Mouse (Mus musculus): ENCODE measurements at regions not wholly inside any gene's neighbourhood (a gene's known extent, or its start where the extent isn't known, plus 50 kb on each side); places are given as distances from the start of the nearest gene placed in this dataset.

DNA sequence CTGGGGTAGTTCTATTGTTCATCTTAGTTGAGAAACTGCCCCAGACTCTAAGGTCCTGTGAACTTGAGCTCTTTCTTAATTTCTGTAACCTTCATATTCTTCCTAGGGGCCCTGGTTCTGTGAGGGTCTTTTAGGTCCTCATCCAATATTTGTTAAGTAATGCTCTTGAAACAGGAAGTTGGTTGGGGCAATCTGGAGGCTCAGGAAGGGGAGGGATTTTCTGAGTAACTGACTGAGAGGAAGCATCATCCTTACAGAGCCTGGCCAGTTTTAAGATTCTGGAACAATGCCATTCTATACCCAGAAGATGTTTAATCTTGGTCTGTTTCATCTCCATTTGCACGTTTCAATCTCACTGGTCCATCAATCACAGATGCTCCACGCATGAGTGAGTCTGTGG, 435.6 kb upstream of the Gm26657 start:
- WGBS, result 38% methylated on average over 2 of the region's 2 CpGs
- no peaks in the 10 kb centered on the region for H3K4me1 ChIP-seq (ENCODE audit: insufficient read depth, low read length)
- H3K4me2 ChIP-seq (ENCODE audit: low read depth, low read length), result no peak overlapping the region
- no peaks in the 10 kb centered on the region for H3K27me3 ChIP-seq (ENCODE audit: insufficient read depth, low read length)
- no peak for ATAC-seq
- TF ChIP-seq CTCF (IDR thresholded peaks at IDR 0.05; ENCODE audit: low read depth), result no peak
- no peak overlapping the region for H3K27ac ChIP-seq
- no peak for DNase-seq (ENCODE audit: low spot score)
- H3K4me3 ChIP-seq (ENCODE audit: low read length), result no peak overlapping the region
- no peak overlapping the region for H3K9ac ChIP-seq (replicated peaks; ENCODE audit: low read length)
- H3K9me3 ChIP-seq (ENCODE audit: low read length), result no peaks in the 10 kb centered on the region
- H3K36me3 ChIP-seq (ENCODE audit: insufficient read depth, low read length), result no peaks in the 10 kb centered on the region

DNA sequence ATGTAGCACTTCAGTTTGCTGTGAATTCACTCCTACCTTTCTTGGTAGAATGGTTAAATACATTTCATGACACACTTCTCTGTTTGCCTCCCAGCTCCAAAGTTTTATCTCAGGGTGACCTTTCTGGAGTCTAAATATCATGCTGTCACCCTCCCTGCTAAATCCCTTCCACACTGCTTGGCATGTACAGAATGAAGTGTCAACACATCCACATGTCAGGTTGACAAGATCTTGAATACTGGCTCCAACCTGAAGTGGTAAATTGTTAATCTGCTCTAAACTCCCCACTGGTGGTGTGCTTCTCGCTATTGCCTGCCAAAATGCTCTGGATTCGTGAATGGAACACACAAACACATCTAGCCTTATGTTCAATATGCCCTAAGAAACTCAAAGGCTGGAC, 451.9 kb upstream of the Gm26657 start:
- no peaks in the 10 kb centered on the region for H3K27me3 ChIP-seq (ENCODE audit: insufficient read depth, low read length)
- ATAC-seq (no peak), DNase-seq (ENCODE audit: low spot score) (no peak)
- H3K4me3 ChIP-seq (ENCODE audit: low read length), result no peak overlapping the region
- no peak overlapping the region for H3K4me2 ChIP-seq (ENCODE audit: low read depth, low read length)
- H3K27ac ChIP-seq, result no peak overlapping the region
- H3K9ac ChIP-seq (replicated peaks; ENCODE audit: low read length), result no peak overlapping the region
- 66% methylated on average over 2 of the region's 2 CpGs for WGBS
- H3K9me3 ChIP-seq (ENCODE audit: low read length), result no peaks in the 10 kb centered on the region
- no peak for TF ChIP-seq CTCF (IDR thresholded peaks at IDR 0.05; ENCODE audit: low read depth)
- no peaks in the 10 kb centered on the region for H3K36me3 ChIP-seq (ENCODE audit: insufficient read depth, low read length)
- H3K4me1 ChIP-seq (ENCODE audit: insufficient read depth, low read length), result no peaks in the 10 kb centered on the region

DNA sequence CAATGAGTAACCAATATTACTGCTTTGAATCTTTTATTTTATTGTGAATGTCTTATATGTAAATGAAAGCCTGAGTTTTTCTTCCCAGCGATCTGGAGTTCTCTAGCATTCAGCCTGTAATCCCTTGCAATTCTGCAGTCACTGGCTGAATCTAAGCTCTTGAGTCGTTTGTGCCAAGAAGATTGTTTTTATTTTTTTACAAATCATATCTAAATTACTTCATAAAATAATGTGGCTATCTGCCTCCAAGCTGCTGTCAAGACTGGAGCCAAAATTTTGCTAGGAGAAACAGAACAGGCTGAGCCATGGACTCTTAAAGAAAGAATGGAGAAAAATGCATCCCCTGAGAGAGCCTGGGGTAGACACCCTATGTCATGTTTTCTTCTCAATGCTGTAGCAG, 455.4 kb upstream of the Gm26657 start:
- Histone ChIP-seq H3K36me3 (ENCODE audit: insufficient read depth, low read length) (no peaks in the 10 kb centered on the region), H3K27me3 (ENCODE audit: insufficient read depth, low read length) (no peaks in the 10 kb centered on the region), H3K4me2 (ENCODE audit: low read depth, low read length) (no peak overlapping the region), H3K9ac (replicated peaks; ENCODE audit: low read length) (no peak overlapping the region), H3K4me1 (ENCODE audit: insufficient read depth, low read length) (no peaks in the 10 kb centered on the region), H3K27ac (no peak overlapping the region), H3K9me3 (ENCODE audit: low read length) (no peaks in the 10 kb centered on the region), H3K4me3 (ENCODE audit: low read length) (no peak overlapping the region)
- no peak for TF ChIP-seq CTCF (IDR thresholded peaks at IDR 0.05; ENCODE audit: low read depth)
- WGBS, result 68% methylated on average over 2 of the region's 2 CpGs
- no peak for DNase-seq (ENCODE audit: low spot score)
- ATAC-seq, result no peak

DNA sequence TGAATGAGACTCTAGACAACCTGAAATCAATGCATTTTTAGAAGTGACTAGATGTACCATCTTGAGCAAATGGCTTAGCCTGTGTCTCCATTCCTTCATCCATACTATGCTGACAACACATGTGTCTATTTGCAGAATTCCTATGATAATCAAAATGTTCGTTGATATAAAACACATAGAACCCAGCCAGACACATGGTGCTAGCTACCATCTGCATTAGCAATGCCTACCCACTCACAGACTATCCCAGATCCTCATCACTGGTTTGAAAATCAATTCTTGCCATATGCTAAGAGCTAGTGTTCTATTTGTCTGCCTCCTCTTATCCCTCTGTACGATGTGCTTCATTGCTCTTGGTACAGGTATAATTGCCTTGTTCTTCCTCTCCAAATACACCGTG, 464.0 kb upstream of the Gm26657 start:
- DNase-seq (ENCODE audit: low spot score), result no peak
- Histone ChIP-seq H3K36me3 (ENCODE audit: insufficient read depth, low read length) (no peaks in the 10 kb centered on the region), H3K4me3 (ENCODE audit: low read length) (no peak overlapping the region), H3K27me3 (ENCODE audit: insufficient read depth, low read length) (no peaks in the 10 kb centered on the region), H3K4me2 (ENCODE audit: low read depth, low read length) (no peak overlapping the region), H3K9ac (replicated peaks; ENCODE audit: low read length) (no peak overlapping the region), H3K27ac (no peak overlapping the region), H3K9me3 (ENCODE audit: low read length) (no peaks in the 10 kb centered on the region), H3K4me1 (ENCODE audit: insufficient read depth, low read length) (no peaks in the 10 kb centered on the region)
- ATAC-seq, result no peak
- no peak for TF ChIP-seq CTCF (IDR thresholded peaks at IDR 0.05; ENCODE audit: low read depth)
- 72% methylated on average over 3 of the region's 3 CpGs for WGBS

DNA sequence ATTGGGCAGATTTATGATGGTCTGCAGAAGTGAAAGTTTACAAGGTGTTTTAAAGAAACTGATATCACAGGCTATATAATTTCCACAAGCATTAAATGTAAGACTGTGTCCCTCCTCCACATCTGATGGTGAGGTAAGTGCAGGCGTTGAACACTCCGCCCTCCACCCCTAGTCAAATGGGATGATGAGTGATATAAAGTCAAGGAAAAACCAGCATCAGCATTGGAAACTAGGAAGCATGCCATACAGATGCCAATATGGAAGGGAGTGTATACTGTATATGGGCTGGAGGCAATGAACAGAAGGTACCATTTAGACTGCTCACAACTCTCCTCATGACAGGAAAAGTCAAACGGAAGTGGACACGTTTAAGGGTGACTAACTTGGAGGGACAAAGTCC, 468.5 kb upstream of the Gm26657 start:
- WGBS, result 94% methylated on average over 4 of the region's 4 CpGs
- Histone ChIP-seq H3K4me2 (ENCODE audit: low read depth, low read length) (no peak overlapping the region), H3K9ac (replicated peaks; ENCODE audit: low read length) (no peak overlapping the region), H3K27me3 (ENCODE audit: insufficient read depth, low read length) (no peaks in the 10 kb centered on the region), H3K9me3 (ENCODE audit: low read length) (no peaks in the 10 kb centered on the region), H3K4me3 (ENCODE audit: low read length) (no peak overlapping the region), H3K4me1 (ENCODE audit: insufficient read depth, low read length) (no peaks in the 10 kb centered on the region), H3K36me3 (ENCODE audit: insufficient read depth, low read length) (no peaks in the 10 kb centered on the region), H3K27ac (no peak overlapping the region)
- ATAC-seq, result no peak
- DNase-seq (ENCODE audit: low spot score), result no peak
- no peak for TF ChIP-seq CTCF (IDR thresholded peaks at IDR 0.05; ENCODE audit: low read depth)

DNA sequence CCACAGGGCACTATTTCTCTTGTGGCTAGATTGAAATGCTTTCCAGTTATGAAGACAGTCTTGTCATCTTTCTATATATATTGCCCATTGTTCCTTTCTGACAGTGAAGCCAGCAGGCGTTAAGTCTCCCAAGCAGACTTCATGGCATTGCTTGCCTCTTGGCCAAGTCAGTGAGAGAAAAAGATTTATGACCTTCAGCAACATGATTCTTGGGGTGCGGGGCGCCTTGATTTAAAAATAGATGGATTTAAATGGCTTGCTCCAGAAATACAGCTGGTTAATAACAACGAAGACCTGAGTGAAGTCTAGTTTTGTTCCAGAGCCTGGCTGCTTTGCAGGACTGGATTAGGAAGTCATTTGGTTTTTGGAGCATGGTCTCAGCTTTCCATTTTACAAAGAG, 475.2 kb upstream of the Gm26657 start:
- H3K4me3 ChIP-seq (ENCODE audit: low read length), result no peak overlapping the region
- no peaks in the 10 kb centered on the region for H3K27me3 ChIP-seq (ENCODE audit: insufficient read depth, low read length)
- H3K4me1 ChIP-seq (ENCODE audit: insufficient read depth, low read length), result no peaks in the 10 kb centered on the region
- no peak for ATAC-seq
- TF ChIP-seq CTCF (IDR thresholded peaks at IDR 0.05; ENCODE audit: low read depth), result no peak
- no peaks in the 10 kb centered on the region for H3K36me3 ChIP-seq (ENCODE audit: insufficient read depth, low read length)
- no peak overlapping the region for H3K9ac ChIP-seq (replicated peaks; ENCODE audit: low read length)
- 88% methylated on average over 4 of the region's 4 CpGs for WGBS
- DNase-seq (ENCODE audit: low spot score), result no peak
- no peak overlapping the region for H3K4me2 ChIP-seq (ENCODE audit: low read depth, low read length)
- no peaks in the 10 kb centered on the region for H3K9me3 ChIP-seq (ENCODE audit: low read length)
- H3K27ac ChIP-seq, result no peak overlapping the region

DNA sequence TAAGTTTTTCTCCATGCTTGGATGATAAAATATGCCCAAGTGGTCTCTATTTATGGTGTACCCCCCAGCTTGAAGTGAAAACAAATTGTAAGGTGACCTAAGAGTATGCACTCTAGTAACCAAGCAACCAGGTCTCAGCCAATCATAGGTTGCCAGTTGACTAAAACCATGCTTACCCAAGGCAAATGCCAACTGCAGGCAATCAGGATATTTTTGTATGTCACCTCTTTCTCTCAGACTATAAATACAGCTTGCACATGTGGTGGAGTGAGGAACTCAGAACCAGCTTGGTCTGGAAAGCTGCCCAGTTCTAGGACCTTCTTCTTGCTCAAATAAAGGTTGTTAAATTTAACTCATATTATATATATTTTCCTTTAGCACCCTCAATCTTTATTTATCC, 476.0 kb upstream of the Gm26657 start:
- TF ChIP-seq CTCF (IDR thresholded peaks at IDR 0.05; ENCODE audit: low read depth), result no peak
- no peak overlapping the region for H3K4me3 ChIP-seq (ENCODE audit: low read length)
- H3K9me3 ChIP-seq (ENCODE audit: low read length), result no peaks in the 10 kb centered on the region
- no peak overlapping the region for H3K27ac ChIP-seq
- no peaks in the 10 kb centered on the region for H3K27me3 ChIP-seq (ENCODE audit: insufficient read depth, low read length)
- H3K4me1 ChIP-seq (ENCODE audit: insufficient read depth, low read length), result no peaks in the 10 kb centered on the region
- no peak overlapping the region for H3K9ac ChIP-seq (replicated peaks; ENCODE audit: low read length)
- no peak for DNase-seq (ENCODE audit: low spot score)
- no peak overlapping the region for H3K4me2 ChIP-seq (ENCODE audit: low read depth, low read length)
- no peak for ATAC-seq
- no peaks in the 10 kb centered on the region for H3K36me3 ChIP-seq (ENCODE audit: insufficient read depth, low read length)

Measured in hindbrain, postnatal 0 days (tissue).